Mouse (Mus musculus) adrenal gland, adult 18-20 months (tissue): ENCODE measurements at regions not wholly inside any gene's neighbourhood (a gene's known extent, or its start where the extent isn't known, plus 50 kb on each side); places are given as distances from the start of the nearest gene placed in this dataset.

Experiments used
- DNase-seq, 2 experiments: peaks; one replicate each; pipeline ENCODE4 v3.0.0; 2021 to 2022; ENCODE audit warnings: low spot score in 2 of 2

- no peak for DNase-seq
Observed at GRCm38 (mm10) chr14:16927136-16927535, 108.2 kb upstream of the Rarb start.

- no peak for DNase-seq
Observed at GRCm38 (mm10) chr14:16901534-16902147, 82.7 kb upstream of the Rarb start.

GRCm38 (mm10) chr14:16897747-16898544 lies 79.0 kb upstream of the Rarb start:
- no peak for DNase-seq

GRCm38 (mm10) chr14:16896974-16897373 lies 78.0 kb upstream of the Rarb start:
- no peak for DNase-seq

- no peak for DNase-seq
Observed at GRCm38 (mm10) chr14:16881249-16881648, 62.3 kb upstream of the Rarb start.

GRCm38 (mm10) chr14:16869221-16869620 lies 50.3 kb upstream of the Rarb start:
- no peak for DNase-seq
